Mouse (Mus musculus) intestine, postnatal 0 days (tissue): ENCODE data around the gene Fam92b. TPM values are rescaled to one million over a fixed set of nuclear protein-coding genes. Genes with fewer than 3 reads are reported as not detected.
A peak's percentile ranks its signal among the peaks of the same experiment; 100 is the strongest.

Source experiments
- ATAC-seq: fragments of 200-750 bp; cut with Nextera tagmentation; 2 replicates; pipeline ENCODE4 v1.8.0; 2017; ENCODE audit warnings: mild to moderate bottlenecking, moderate TSS enrichment, moderate library complexity
- H3K27ac ChIP-seq: fragments of 300-500 bp; sonication (generic); 2 replicates; pipeline ENCODE4 v1.5.1; 2014; ENCODE audit warnings: mild to moderate bottlenecking, low read depth, low read length, moderate library complexity
- H3K27me3 ChIP-seq: fragments of 300-500 bp; sonication (generic); replicated peaks from 2 replicates; pipeline ENCODE4 v1.6.1; 2014; ENCODE audit warnings: low read length, mixed read lengths; ENCODE audit not compliant: control insufficient read depth, insufficient read depth
- H3K36me3 ChIP-seq: fragments of 300-500 bp; sonication (generic); 2 replicates; pipeline ENCODE4 v1.6.1; 2014; ENCODE audit warnings: mild to moderate bottlenecking, moderate library complexity; ENCODE audit not compliant: control insufficient read depth, insufficient read depth
- H3K4me1 ChIP-seq: fragments of 300-500 bp; sonication (generic); replicated peaks from 2 replicates; pipeline ENCODE4 v1.6.1; 2014; ENCODE audit warnings: antibody characterized with exemption, low read length, mixed read lengths; ENCODE audit not compliant: control insufficient read depth, insufficient read depth
- H3K4me2 ChIP-seq: fragments of 300-500 bp; sonication (generic); replicated peaks from 2 replicates; pipeline ENCODE4 v1.6.1; 2014; ENCODE audit warnings: low read depth, mild to moderate bottlenecking, moderate library complexity
- H3K4me3 ChIP-seq: fragments of 300-500 bp; sonication (generic); 2 replicates; pipeline ENCODE4 v1.5.1; 2014; ENCODE audit warnings: low read depth, low read length
- H3K9ac ChIP-seq: fragments of 300-500 bp; sonication (generic); 2 replicates; pipeline ENCODE4 v1.6.1; 2014; ENCODE audit warnings: mild to moderate bottlenecking, low read depth, low read length
- H3K9me3 ChIP-seq: fragments of 300-500 bp; sonication (generic); 2 replicates; pipeline ENCODE4 v1.6.1; 2016; ENCODE audit warnings: mixed run types; ENCODE audit not compliant: control insufficient read depth
- CTCF ChIP-seq: sonication (generic); IDR thresholded peaks from 2 replicates; pipeline ENCODE4 v1.5.1; 2016; ENCODE audit warnings: low read depth, mild to moderate bottlenecking, control low read depth, antibody characterized with exemption, moderate library complexity
- WGBS: fragments of 180-500 bp; shearing (Covaris S2); extraction: QIAGEN DNeasy Blood & Tissue Kit; methylation state at CpG from one replicate; pipeline ENCODE4 v1.1.7; 2014; 5-methylcytosine and 5-hydroxymethylcytosine counted together
- polyA plus RNA-seq: library from polyadenylated mRNA; unstranded; fragments of >200 nt; fragmentation: Nextera tagmentation; extraction: Ambion mirVana; gene quantifications from 2 replicates; pipeline ENCODE4 v1.2.1, GENCODE M21; 2015

Fam92b gene
- polyA plus RNA-seq, 1 experiment from 2014 or later = not detected

- peaks cover 13% of the 10 kb centered on the region; the same call in 1 of the 2 replicates for H3K4me1 ChIP-seq
- WGBS = 35% methylated on average over 2 of the region's 2 CpGs
- ATAC-seq = peak; percentile 80
- H3K4me3 ChIP-seq = no peak overlapping the region
- peak overlapping the region; percentile 68 for H3K27ac ChIP-seq
- H3K36me3 ChIP-seq = no peaks in the 10 kb centered on the region
- no peaks in the 10 kb centered on the region for H3K27me3 ChIP-seq
- peak overlapping the region; percentile 21; the same call in 1 of the 2 replicates for H3K4me2 ChIP-seq
- H3K9me3 ChIP-seq = no peaks in the 10 kb centered on the region
- no peak for TF ChIP-seq CTCF
- H3K9ac ChIP-seq = no peak overlapping the region
These were observed 38.3 kb downstream of the Fam92b start for GRCm38 (mm10) chr8:120138958-120139357.

GRCm38 (mm10) chr8:120136618-120137017 lies 40.6 kb downstream of the Fam92b start:
- 77% methylated on average over 7 of the region's 7 CpGs for WGBS
- no peak for ATAC-seq
- no peak for TF ChIP-seq CTCF

GRCm38 (mm10) chr8:120135687-120136086 lies 41.6 kb downstream of the Fam92b start:
- no peak for TF ChIP-seq CTCF
- no peak overlapping the region for H3K4me2 ChIP-seq
- peaks cover 13% of the 10 kb centered on the region; the same call in 1 of the 2 replicates for H3K4me1 ChIP-seq
- H3K27me3 ChIP-seq = no peaks in the 10 kb centered on the region
- no peak overlapping the region for H3K27ac ChIP-seq
- H3K9ac ChIP-seq = no peak overlapping the region
- H3K36me3 ChIP-seq = no peaks in the 10 kb centered on the region
- no peak overlapping the region for H3K4me3 ChIP-seq
- no peak for ATAC-seq
- 93% methylated on average over 7 of the region's 7 CpGs for WGBS
- no peaks in the 10 kb centered on the region for H3K9me3 ChIP-seq

More at GRCm38 (mm10) chr8:120136618-120137017, 40.6 kb downstream of the Fam92b start:
- H3K4me3 ChIP-seq = no peak overlapping the region
- no peak overlapping the region for H3K9ac ChIP-seq
- peaks cover 13% of the 10 kb centered on the region; the same call in 1 of the 2 replicates for H3K4me1 ChIP-seq
- H3K27ac ChIP-seq = no peak overlapping the region
- H3K4me2 ChIP-seq = no peak overlapping the region
- no peaks in the 10 kb centered on the region for H3K9me3 ChIP-seq
- no peaks in the 10 kb centered on the region for H3K36me3 ChIP-seq
- H3K27me3 ChIP-seq = no peaks in the 10 kb centered on the region

- H3K9ac ChIP-seq = no peak overlapping the region
- 0 out of 2 replicates have a peak, but pooled peaks have one; percentile 16 for ATAC-seq
- no peaks in the 10 kb centered on the region for H3K9me3 ChIP-seq
- no peaks in the 10 kb centered on the region for H3K27me3 ChIP-seq
- no peaks in the 10 kb centered on the region for H3K4me1 ChIP-seq
- TF ChIP-seq CTCF = no peak
- 79% methylated on average over 7 of the region's 7 CpGs for WGBS
- H3K36me3 ChIP-seq = no peaks in the 10 kb centered on the region
- H3K27ac ChIP-seq = no peak overlapping the region
- H3K4me3 ChIP-seq = no peak overlapping the region
- no peak overlapping the region for H3K4me2 ChIP-seq
These were observed 44.1 kb downstream of the Fam92b start for GRCm38 (mm10) chr8:120133169-120133568.

GRCm38 (mm10) chr8:120131158-120131557 lies 46.1 kb downstream of the Fam92b start:
- no peaks in the 10 kb centered on the region for H3K9me3 ChIP-seq
- no peak for ATAC-seq
- 86% methylated on average over 8 of the region's 8 CpGs for WGBS
- H3K27me3 ChIP-seq = no peaks in the 10 kb centered on the region
- no peak overlapping the region for H3K27ac ChIP-seq
- no peak overlapping the region for H3K4me2 ChIP-seq
- no peak overlapping the region for H3K9ac ChIP-seq
- H3K4me3 ChIP-seq = no peak overlapping the region
- no peaks in the 10 kb centered on the region for H3K36me3 ChIP-seq
- no peak for TF ChIP-seq CTCF
- no peaks in the 10 kb centered on the region for H3K4me1 ChIP-seq

- 78% methylated on average over 4 of the region's 4 CpGs for WGBS
- H3K36me3 ChIP-seq = no peaks in the 10 kb centered on the region
- no peak overlapping the region for H3K9ac ChIP-seq
- H3K4me3 ChIP-seq = no peak overlapping the region
- no peaks in the 10 kb centered on the region for H3K27me3 ChIP-seq
- no peak for ATAC-seq
- no peaks in the 10 kb centered on the region for H3K4me1 ChIP-seq
- no peak for TF ChIP-seq CTCF
- H3K4me2 ChIP-seq = no peak overlapping the region
- H3K27ac ChIP-seq = no peak overlapping the region
- no peaks in the 10 kb centered on the region for H3K9me3 ChIP-seq
These were observed 47.7 kb downstream of the Fam92b start for GRCm38 (mm10) chr8:120129547-120129946.
